Mouse (Mus musculus) megakaryocyte-erythroid progenitor cell, adult 5-6 weeks (primary cell): ENCODE measurements around the gene 4931440F15Rik. TPM values are rescaled to one million over a fixed set of nuclear protein-coding genes. Genes with fewer than 3 reads are reported as not detected.

Experiments
- ATAC-seq: replicated peaks from 2 replicates; pipeline ENCODE4 v1.8.0; 2016; ENCODE audit warnings: mild to moderate bottlenecking, inconsistent platforms; ENCODE audit not compliant: severe bottlenecking, poor library complexity, low FRiP score, low TSS enrichment
- total RNA-seq, 2 experiments: library from RNA; stranded (forward) in 1 of 2; stranded (reverse) in 1 of 2; fragments of 200-1000, 215-1000 nt in 1 of 2; fragments of >200 nt in 1 of 2; fragmentation: Nextera tagmentation in 1 of 2; gene quantifications; 2 replicates each; pipeline ENCODE4 v1.2.3; 2014 to 2017

The 4931440F15Rik gene
- total RNA-seq, 2 experiments from 2014 or later: not detected

GRCm38 (mm10) chr11:29808173-29808980 is 17.1 kb downstream of the 4931440F15Rik start:
- ATAC-seq: peak; percentile 61

GRCm38 (mm10) chr11:29807325-29807724 is 18.1 kb downstream of the 4931440F15Rik start:
- no peak for ATAC-seq

- no peak for ATAC-seq
These were observed 23.7 kb downstream of the 4931440F15Rik start for GRCm38 (mm10) chr11:29801432-29802427.

- no peak for ATAC-seq
These were observed 25.6 kb downstream of the 4931440F15Rik start for GRCm38 (mm10) chr11:29799839-29800238.

GRCm38 (mm10) chr11:29795106-29795505 is 30.4 kb downstream of the 4931440F15Rik start:
- ATAC-seq: no peak

- peak; percentile 54 for ATAC-seq
These were observed 31.0 kb downstream of the 4931440F15Rik start for GRCm38 (mm10) chr11:29794475-29794874.

- no peak for ATAC-seq
These were observed 34.7 kb downstream of the 4931440F15Rik start for GRCm38 (mm10) chr11:29790796-29791195.

- 0 out of 2 replicates have a peak, but pooled peaks have one; percentile 6 for ATAC-seq
These were observed 36.4 kb downstream of the 4931440F15Rik start for GRCm38 (mm10) chr11:29788921-29789638.

GRCm38 (mm10) chr11:29788499-29788898 is 37.0 kb downstream of the 4931440F15Rik start:
- no peak for ATAC-seq

GRCm38 (mm10) chr11:29787473-29787872 is 38.0 kb downstream of the 4931440F15Rik start:
- peak; percentile 62 for ATAC-seq

- peak; percentile 83 for ATAC-seq
These were observed 38.8 kb downstream of the 4931440F15Rik start for GRCm38 (mm10) chr11:29786583-29787219.

- no peak for ATAC-seq
These were observed 46.0 kb downstream of the 4931440F15Rik start for GRCm38 (mm10) chr11:29779409-29780026.

- ATAC-seq: no peak
These were observed 46.5 kb downstream of the 4931440F15Rik start for GRCm38 (mm10) chr11:29778936-29779335.

- ATAC-seq: peak; percentile 58; the same call in 1 of the 2 replicates
These were observed 47.5 kb downstream of the 4931440F15Rik start for GRCm38 (mm10) chr11:29777964-29778363.

GRCm38 (mm10) chr11:29774760-29775159 is 50.7 kb downstream of the 4931440F15Rik start:
- no peak for ATAC-seq

GRCm38 (mm10) chr11:29774296-29774695 is 51.2 kb downstream of the 4931440F15Rik start:
- ATAC-seq: no peak
